Mouse (Mus musculus): ENCODE measurements around the gene Pla2g1b. TPM values are rescaled to one million over a fixed set of nuclear protein-coding genes. Genes with fewer than 3 reads are reported as not detected.

Gene Pla2g1b
- polyA plus RNA-seq, 1 experiment from 2014 or later, result 0.78 TPM

- no peak for TF ChIP-seq CTCF (IDR thresholded peaks at IDR 0.05; ENCODE audit: low read depth)
- H3K4me2 ChIP-seq (replicated peaks; ENCODE audit: low read depth), result no peak overlapping the region
- H3K9ac ChIP-seq (ENCODE audit: low read depth, low read length), result no peak overlapping the region
- peaks cover 8% of the 10 kb centered on the region; the same call in 1 of the 2 replicates for H3K36me3 ChIP-seq (ENCODE audit: control insufficient read depth, insufficient read depth)
- H3K27ac ChIP-seq (ENCODE audit: low read depth, low read length), result no peak overlapping the region
- no peak for ATAC-seq
- no peaks in the 10 kb centered on the region for H3K27me3 ChIP-seq (replicated peaks; ENCODE audit: control insufficient read depth, insufficient read depth, low read length)
- no peak overlapping the region for H3K4me3 ChIP-seq (ENCODE audit: low read depth, low read length)
- 75% methylated on average over 12 of the region's 12 CpGs for WGBS
- no peaks in the 10 kb centered on the region for H3K9me3 ChIP-seq (ENCODE audit: control insufficient read depth)
- H3K4me1 ChIP-seq (replicated peaks; ENCODE audit: control insufficient read depth, insufficient read depth, low read length), result no peaks in the 10 kb centered on the region
Measured at GRCm38 (mm10) chr5:115454422-115455090, 11.5 kb upstream of the Pla2g1b start.

- Histone ChIP-seq H3K27me3 (replicated peaks; ENCODE audit: control insufficient read depth, insufficient read depth, low read length) (no peaks in the 10 kb centered on the region), H3K4me1 (replicated peaks; ENCODE audit: control insufficient read depth, insufficient read depth, low read length) (no peaks in the 10 kb centered on the region), H3K36me3 (ENCODE audit: control insufficient read depth, insufficient read depth) (peaks cover 1% of the 10 kb centered on the region; the same call in 1 of the 2 replicates), H3K9ac (ENCODE audit: low read depth, low read length) (no peak overlapping the region), H3K27ac (ENCODE audit: low read depth, low read length) (no peak overlapping the region), H3K4me2 (replicated peaks; ENCODE audit: low read depth) (no peak overlapping the region), H3K4me3 (ENCODE audit: low read depth, low read length) (no peak overlapping the region), H3K9me3 (ENCODE audit: control insufficient read depth) (no peaks in the 10 kb centered on the region)
- no peak for TF ChIP-seq CTCF (IDR thresholded peaks at IDR 0.05; ENCODE audit: low read depth)
- 83% methylated on average over 7 of the region's 7 CpGs for WGBS
- no peak for ATAC-seq
Measured at GRCm38 (mm10) chr5:115455838-115456237, 10.2 kb upstream of the Pla2g1b start.

GRCm38 (mm10) chr5:115458918-115459317, 7.1 kb upstream of the Pla2g1b start:
- TF ChIP-seq CTCF (IDR thresholded peaks at IDR 0.05; ENCODE audit: low read depth), result no peak
- H3K27ac ChIP-seq (ENCODE audit: low read depth, low read length), result no peak overlapping the region
- H3K36me3 ChIP-seq (ENCODE audit: control insufficient read depth, insufficient read depth), result no peaks in the 10 kb centered on the region
- 0 out of 2 replicates have a peak, but pooled peaks have one; percentile 28 for ATAC-seq
- no peaks in the 10 kb centered on the region for H3K9me3 ChIP-seq (ENCODE audit: control insufficient read depth)
- WGBS, result 35% methylated on average over 13 of the region's 13 CpGs
- no peaks in the 10 kb centered on the region for H3K4me1 ChIP-seq (replicated peaks; ENCODE audit: control insufficient read depth, insufficient read depth, low read length)
- no peaks in the 10 kb centered on the region for H3K27me3 ChIP-seq (replicated peaks; ENCODE audit: control insufficient read depth, insufficient read depth, low read length)
- no peak overlapping the region for H3K9ac ChIP-seq (ENCODE audit: low read depth, low read length)
- no peak overlapping the region for H3K4me2 ChIP-seq (replicated peaks; ENCODE audit: low read depth)
- no peak overlapping the region for H3K4me3 ChIP-seq (ENCODE audit: low read depth, low read length)

GRCm38 (mm10) chr5:115464408-115465115, 1.5 kb upstream of the Pla2g1b start:
- WGBS, result 85% methylated on average over 18 of the region's 18 CpGs
- no peak overlapping the region for H3K27ac ChIP-seq (ENCODE audit: low read depth, low read length)

GRCm38 (mm10) chr5:115469791-115470190, 3.7 kb downstream of the Pla2g1b start:
- Histone ChIP-seq H3K9ac (ENCODE audit: low read depth, low read length) (no peak overlapping the region), H3K9me3 (ENCODE audit: control insufficient read depth) (no peaks in the 10 kb centered on the region), H3K27ac (ENCODE audit: low read depth, low read length) (no peak overlapping the region), H3K4me3 (ENCODE audit: low read depth, low read length) (no peak overlapping the region), H3K4me1 (replicated peaks; ENCODE audit: control insufficient read depth, insufficient read depth, low read length) (no peaks in the 10 kb centered on the region), H3K27me3 (replicated peaks; ENCODE audit: control insufficient read depth, insufficient read depth, low read length) (no peaks in the 10 kb centered on the region), H3K4me2 (replicated peaks; ENCODE audit: low read depth) (no peak overlapping the region), H3K36me3 (ENCODE audit: control insufficient read depth, insufficient read depth) (no peaks in the 10 kb centered on the region)
- ATAC-seq, result no peak
- WGBS, result 77% methylated on average over 6 of the region's 6 CpGs
- no peak for TF ChIP-seq CTCF (IDR thresholded peaks at IDR 0.05; ENCODE audit: low read depth)

More at GRCm38 (mm10) chr5:115464408-115465115, 1.5 kb upstream of the Pla2g1b start:
- Histone ChIP-seq H3K4me1 (replicated peaks; ENCODE audit: control insufficient read depth, insufficient read depth, low read length) (no peaks in the 10 kb centered on the region), H3K36me3 (ENCODE audit: control insufficient read depth, insufficient read depth) (no peaks in the 10 kb centered on the region), H3K9ac (ENCODE audit: low read depth, low read length) (no peak overlapping the region), H3K9me3 (ENCODE audit: control insufficient read depth) (no peaks in the 10 kb centered on the region), H3K27me3 (replicated peaks; ENCODE audit: control insufficient read depth, insufficient read depth, low read length) (no peaks in the 10 kb centered on the region), H3K4me3 (ENCODE audit: low read depth, low read length) (no peak overlapping the region), H3K4me2 (replicated peaks; ENCODE audit: low read depth) (no peak overlapping the region)
- no peak for TF ChIP-seq CTCF (IDR thresholded peaks at IDR 0.05; ENCODE audit: low read depth)
- no peak for ATAC-seq

GRCm38 (mm10) chr5:115470766-115471531, 4.9 kb downstream of the Pla2g1b start:
- peak; percentile 84 for TF ChIP-seq CTCF (IDR thresholded peaks at IDR 0.05; ENCODE audit: low read depth)
- no peak overlapping the region for H3K4me3 ChIP-seq (ENCODE audit: low read depth, low read length)
- H3K4me2 ChIP-seq (replicated peaks; ENCODE audit: low read depth), result no peak overlapping the region
- H3K27ac ChIP-seq (ENCODE audit: low read depth, low read length), result no peak overlapping the region
- no peaks in the 10 kb centered on the region for H3K9me3 ChIP-seq (ENCODE audit: control insufficient read depth)
- no peaks in the 10 kb centered on the region for H3K27me3 ChIP-seq (replicated peaks; ENCODE audit: control insufficient read depth, insufficient read depth, low read length)
- ATAC-seq, result no peak
- WGBS, result 32% methylated on average over 20 of the region's 20 CpGs
- H3K36me3 ChIP-seq (ENCODE audit: control insufficient read depth, insufficient read depth), result no peaks in the 10 kb centered on the region
- no peak overlapping the region for H3K9ac ChIP-seq (ENCODE audit: low read depth, low read length)
- H3K4me1 ChIP-seq (replicated peaks; ENCODE audit: control insufficient read depth, insufficient read depth, low read length), result no peaks in the 10 kb centered on the region

All from intestine, postnatal 0 days (tissue).